Mouse (Mus musculus) urinary bladder, postnatal 10 days (tissue): Measurements from ENCODE around the gene R3hdm4.

Source experiments
- DNase-seq: peaks from one replicate; pipeline ENCODE4 v3.0.0; 2022; ENCODE audit warnings: low spot score

Gene R3hdm4

GRCm38 (mm10) chr10:79865801-79866295, 55.2 kb downstream of the R3hdm4 start:
- DNase-seq, result no peak

GRCm38 (mm10) chr10:79865189-79865601, 55.8 kb downstream of the R3hdm4 start:
- DNase-seq, result no peak

DNA sequence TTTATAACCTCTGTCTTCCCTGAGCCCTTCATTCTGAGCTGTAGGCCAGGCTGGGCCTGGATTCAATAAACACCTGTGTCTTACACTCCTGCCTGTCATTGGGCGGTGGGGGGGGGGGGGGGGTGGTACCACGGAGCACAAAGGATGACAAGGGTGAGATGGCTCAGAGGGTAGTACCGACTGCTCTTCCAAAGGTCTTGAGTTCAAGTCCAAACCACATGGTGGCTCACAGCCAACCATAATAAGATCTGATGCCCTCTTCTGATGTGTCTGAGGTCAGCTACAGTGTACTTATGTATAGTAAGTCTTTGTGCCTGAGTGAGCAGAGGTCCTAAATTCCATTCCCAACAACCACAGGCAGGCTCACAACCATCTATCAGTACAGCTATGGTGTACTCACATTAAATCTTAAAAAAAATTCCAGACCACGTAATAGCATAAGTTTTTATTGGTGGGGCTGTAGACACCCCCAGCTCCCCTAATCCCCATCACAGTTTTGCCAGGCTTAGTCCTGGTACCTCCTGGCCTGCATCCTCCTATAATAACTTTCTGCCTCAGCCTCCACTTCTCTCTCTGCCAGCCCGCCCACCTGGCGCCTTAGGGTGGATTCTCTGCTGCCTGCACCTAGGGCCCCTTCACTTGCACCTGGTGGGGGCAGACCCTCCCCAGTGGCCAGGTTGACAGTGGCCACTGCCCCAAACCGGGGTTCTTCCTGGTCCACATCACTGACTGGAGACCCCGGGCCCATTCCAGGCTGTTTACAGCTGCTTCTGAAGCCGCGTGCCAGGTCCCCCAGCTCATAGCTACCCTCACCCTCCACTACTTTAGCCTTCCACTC, 56.4 kb downstream of the R3hdm4 start:
- DNase-seq, result no peak

DNA sequence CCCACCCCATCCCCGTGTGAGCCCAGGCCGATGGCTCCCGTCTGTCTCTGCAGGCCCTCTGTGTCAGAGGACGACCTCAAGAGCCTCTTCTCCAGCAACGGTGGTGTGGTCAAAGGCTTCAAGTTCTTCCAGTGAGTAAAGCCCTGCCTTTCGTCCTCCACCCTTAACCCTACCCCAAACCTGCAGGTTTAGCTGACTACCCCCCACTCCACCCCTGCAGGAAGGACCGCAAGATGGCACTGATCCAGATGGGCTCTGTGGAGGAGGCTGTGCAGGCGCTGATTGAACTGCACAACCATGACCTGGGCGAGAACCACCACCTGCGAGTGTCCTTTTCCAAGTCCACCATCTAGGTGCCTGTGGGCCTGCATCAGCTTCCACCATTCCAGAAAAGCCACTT, 58.1 kb downstream of the R3hdm4 start:
- no peak for DNase-seq

GRCm38 (mm10) chr10:79862049-79862788, 58.8 kb downstream of the R3hdm4 start:
- no peak for DNase-seq

- DNase-seq, result no peak
These were observed 59.6 kb downstream of the R3hdm4 start for GRCm38 (mm10) chr10:79861230-79862048.

DNA sequence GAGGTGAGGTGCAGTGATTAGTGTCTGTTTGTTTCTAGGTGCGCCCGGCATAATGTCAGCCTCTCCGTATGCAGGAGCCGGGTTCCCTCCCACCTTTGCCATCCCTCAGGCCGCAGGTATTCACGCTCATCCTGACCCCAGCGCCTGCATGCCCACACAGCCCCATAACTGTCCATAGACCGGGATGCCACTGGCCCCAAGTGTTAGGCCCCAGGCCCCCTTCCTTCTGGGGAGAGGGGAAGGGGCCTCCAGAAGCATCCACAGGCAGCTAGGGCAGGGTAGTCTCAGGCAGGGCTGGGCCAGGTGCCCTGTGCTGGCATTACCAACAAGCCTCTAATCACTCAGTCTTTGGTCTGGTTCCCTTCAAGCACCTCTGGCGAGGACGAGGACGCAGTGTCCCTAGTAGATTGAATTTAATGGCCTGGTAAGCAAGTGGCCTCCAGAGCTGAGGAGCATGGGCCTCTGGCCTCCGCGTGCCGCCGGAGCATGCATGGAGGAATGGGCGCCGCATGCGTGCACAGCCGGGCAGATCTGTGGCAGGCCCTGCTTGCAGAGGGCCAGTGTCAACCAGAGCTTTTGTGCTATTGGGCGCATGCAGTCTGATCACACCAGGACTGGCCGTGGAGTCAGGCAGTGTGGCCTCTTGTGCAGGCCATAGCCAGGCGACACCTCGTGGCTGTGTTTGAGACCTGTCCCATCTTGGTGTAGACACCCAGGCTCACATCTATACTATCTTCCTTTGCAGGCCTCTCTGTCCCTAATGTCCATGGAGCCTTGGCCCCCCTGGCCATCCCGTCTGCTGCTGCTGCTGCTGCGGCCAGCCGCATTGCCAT, 60.7 kb downstream of the R3hdm4 start:
- DNase-seq, result no peak
